Mouse (Mus musculus) testis, adult 10 weeks (tissue): ENCODE results near the gene Gm2012. TPM values are rescaled to one million over a fixed set of nuclear protein-coding genes. Genes with fewer than 3 reads are reported as not detected.

Experiments used
- polyA plus RNA-seq: library from polyadenylated mRNA; stranded (reverse); fragments of 350-450 nt; fragmentation: Illumina TruSeq; extraction: RNeasy Lipid Tissue Mini Kit (QIAGEN cat#74804); gene quantifications from one replicate; pipeline ENCODE4 v1.2.3, GENCODE M21; 2014; ENCODE audit warnings: low read depth, low replicate concordance

Gene Gm2012
- polyA plus RNA-seq: 18.8 TPM

DNA sequence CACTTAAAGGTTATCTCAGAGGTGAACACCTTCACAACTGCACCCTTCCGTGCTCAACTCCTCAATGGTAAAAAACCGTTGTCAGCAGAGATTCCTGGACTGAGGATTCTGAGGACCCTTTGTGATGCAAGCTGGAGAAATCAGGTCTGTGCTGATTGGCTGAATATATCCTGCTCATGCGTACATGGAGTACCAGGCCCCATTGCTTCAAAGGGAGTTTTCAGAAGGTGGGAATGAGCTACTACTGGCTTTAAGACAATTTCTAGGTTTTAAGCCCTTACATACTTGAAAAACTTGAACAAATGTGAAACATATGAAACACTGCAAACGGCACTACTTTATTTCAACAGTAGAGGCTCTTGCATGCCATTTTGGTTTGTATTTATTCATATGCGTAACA, at the start of gene Gm2012:
Gene Gm2012, minus strand, starts transcription at position 101 of the 400 bp plus-strand sequence.

Other genes starting within 250 kb of the Gm2012 start
- gene Gm5168, start 180.3 kb downstream of the Gm2012 start, polyA plus RNA-seq: 5.4 TPM
- 0.90 TPM for gene Gm2030, start 78.7 kb upstream of the Gm2012 start, polyA plus RNA-seq